Mouse (Mus musculus) T-helper 17 cell (primary cell): ENCODE measurements at regions not wholly inside any gene's neighbourhood (a gene's known extent, or its start where the extent isn't known, plus 50 kb on each side); places are given as distances from the start of the nearest gene placed in this dataset.

ENCODE experiments used
- in situ Hi-C, 2 experiments: fragments of 300-600 bp; cut with MboI, MseI; formaldehyde crosslinking; loops; 1 replicate in 1 of 2; 2 replicates in 1 of 2; pipeline ENCODE4 v1.15.1; 2025; ENCODE audit warnings: high pct_unique_total_duplicates in 2 of 2

DNA sequence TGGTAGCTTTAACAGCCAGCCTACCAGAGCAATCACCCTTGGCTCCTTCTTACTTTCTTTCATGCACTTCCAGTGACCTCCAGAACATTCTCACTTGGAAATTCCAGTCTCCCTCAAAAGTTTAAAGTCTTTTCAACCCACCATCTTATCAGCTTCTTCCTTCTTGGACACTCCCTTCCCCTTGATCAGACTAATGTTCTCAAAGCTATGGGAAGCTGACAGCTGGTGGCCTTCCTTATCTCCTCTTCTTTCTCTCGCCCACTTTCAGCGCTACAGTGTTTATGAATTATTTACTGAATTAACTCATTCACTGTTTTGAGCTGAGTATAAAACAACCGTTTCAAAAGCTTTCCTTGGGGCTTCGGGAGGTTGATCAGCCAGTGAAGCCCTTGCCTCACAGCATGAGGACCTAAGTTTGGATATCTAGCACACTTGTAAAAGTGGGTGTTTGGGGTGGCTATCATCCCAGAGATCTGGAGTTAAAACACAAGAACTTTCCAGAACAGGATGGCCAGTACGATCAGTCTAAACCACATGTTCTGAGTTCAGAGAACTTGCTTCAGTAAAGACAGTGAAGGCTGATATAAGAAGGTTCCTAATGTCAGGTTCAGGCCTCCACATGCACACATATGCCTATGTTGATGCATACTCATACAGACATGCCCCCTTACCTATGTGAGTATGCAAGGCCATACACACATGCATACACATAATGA, 59.7 kb upstream of the Ikzf2 start:
- in situ Hi-C loops: no loop called here

- in situ Hi-C loops: no loop called here
Measured at GRCm38 (mm10) chr1:69752724-69753123, 65.7 kb upstream of the Ikzf2 start.

DNA sequence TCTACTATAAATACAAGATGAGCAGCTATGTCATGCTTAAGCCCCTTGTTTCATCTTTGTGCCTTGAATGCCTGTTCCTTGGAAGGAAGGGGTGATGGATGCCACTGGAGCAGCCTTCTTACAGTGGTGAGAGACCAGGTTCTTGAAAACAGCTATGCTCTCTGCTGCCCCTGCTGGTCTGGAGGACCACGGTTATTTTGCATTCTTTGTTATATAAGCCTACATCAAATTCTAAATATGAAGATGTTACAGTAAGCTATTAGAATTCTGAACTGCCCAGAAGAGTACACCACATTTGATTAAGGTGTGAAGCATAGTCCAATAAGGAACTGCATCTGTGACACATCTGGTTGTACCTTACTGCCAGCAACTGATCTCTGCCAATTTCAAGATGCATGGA, 69.1 kb upstream of the Spag16 start:
- in situ Hi-C loops: no loop called here

DNA sequence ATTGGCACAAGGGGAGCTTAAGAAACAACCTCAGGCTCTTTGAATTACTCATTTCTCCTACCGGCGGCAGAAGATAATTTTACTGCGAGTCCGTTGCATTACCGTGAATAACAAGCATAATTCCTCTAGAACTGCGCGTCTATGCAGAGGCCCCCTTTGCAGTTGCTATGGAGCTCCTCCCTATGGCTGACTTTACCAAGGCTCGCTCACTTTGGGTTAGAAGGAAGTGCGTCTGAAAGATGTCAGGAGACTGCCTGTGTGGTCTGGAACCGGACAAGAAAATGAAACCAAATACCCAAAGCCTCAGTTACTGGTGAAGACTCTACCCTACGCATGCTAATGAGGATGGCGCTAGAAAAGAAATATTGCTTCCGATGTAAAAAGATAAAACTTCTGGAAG, 67.2 kb upstream of the Spag16 start:
- in situ Hi-C loops: no loop called here

DNA sequence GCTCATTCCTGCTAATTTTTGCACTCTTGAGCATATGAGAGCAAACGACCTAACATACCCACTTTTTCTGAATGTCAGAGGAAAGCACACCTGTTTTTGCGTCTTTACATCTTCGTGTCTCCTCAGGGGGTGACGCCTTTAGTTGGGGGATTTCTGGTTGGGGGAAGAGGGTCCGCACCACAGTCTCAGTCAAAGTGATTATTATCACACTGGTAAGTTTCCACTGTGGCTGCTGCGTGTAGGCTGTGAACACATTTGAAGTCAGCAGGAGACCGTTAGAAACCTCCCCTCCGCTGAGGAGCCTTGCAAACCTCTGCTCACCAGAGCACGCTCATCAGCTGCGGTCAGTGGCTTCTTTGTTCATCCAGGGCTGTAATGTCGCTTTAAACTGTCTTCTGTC, 58.1 kb upstream of the Spag16 start:
- in situ Hi-C loops: no loop called here

DNA sequence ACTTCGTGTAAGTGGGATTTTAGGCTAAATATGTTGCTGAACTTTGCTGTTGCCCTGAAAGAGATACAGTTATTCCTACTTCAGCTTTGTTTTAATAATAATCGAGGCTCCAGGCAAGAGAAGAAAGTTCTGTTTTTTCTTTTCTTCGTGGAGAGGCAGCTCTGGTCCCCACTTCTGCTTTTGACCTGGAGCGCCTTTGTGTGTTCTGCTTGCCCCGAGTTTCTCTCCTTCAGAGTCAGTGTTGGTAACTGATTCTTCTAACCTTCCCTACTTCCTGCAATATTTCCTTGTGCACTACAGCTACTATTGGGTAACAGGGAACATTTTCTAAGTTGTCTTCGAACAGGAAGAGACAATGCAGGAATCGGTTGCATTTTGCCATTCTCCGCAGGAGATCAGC, 56.6 kb upstream of the Spag16 start:
- in situ Hi-C loops: no loop called here

DNA sequence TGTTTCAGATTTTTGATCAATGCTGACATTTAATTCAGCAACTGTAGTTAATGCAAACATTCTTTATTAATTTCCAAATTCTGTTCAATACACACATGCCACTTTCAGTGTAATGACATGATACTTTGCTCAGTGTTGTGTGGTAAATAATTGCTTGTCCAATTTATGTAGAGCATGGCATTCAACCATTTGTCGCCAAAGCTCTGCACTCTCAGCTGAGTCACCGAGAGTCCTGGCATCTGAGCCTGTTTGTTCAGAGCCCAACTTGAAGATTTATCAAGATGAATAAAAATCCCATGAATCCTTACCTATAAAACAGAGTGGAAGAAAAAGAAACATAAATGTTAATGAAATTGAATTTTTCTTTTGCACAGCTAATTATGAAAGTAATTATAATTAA, 55.3 kb upstream of the Spag16 start:
- in situ Hi-C loops: no loop called here

GRCm38 (mm10) chr1:69775589-69775988, 51.2 kb upstream of the Spag16 start:
- in situ Hi-C loops: loop anchor here (5.0 to 25.0 kb wide), 4 partner anchors 533 to 1787 kb away; partner anchors contain the start of gene Atic (in 1 of the 2)
